Mouse (Mus musculus): ENCODE data around the gene Nfe2l3.

The Nfe2l3 gene

DNA sequence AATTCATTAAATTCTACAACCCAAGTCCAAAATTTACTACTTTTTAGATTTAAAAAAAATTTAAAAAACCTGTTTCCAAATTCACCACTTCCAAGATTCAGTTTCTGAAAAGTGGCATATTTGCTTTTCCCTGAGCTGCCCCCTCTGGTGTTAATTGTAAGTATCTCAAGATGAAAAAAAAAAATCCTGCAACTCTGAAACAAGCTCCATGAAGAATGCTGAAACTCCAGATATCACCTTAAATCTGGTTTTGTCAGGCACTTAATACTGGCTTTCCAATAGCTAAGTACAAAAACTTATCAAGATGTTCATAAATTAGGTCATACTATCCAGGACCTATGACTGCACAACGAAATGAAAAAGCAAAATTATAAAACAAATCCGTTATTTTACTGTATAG, 35.2 kb downstream of the Nfe2l3 start:
- ChIA-PET POLR2A (interaction anchor here (0.7 to 17.3 kb wide), 60 partner anchors 3 to 289 kb away, joined by 3 to 383 read pairs (median 8); partner anchors contain the start of genes Nfe2l3 (in 2 of the 4), Snx10 (in 2 of the 4), Cbx3 (in 1 of the 4) and Hnrnpa2b1 (in 1 of the 4)), CTCF (interaction anchor here in 3 of 4 experiments (0.5 to 2.5 kb wide), 6 partner anchors 38 to 259 kb away, joined by 3 to 10 read pairs (median 4); no protein-coding TSS in a partner anchor)

- CTCF ChIA-PET: interaction anchor here in 3 of 4 experiments (0.8 to 2.5 kb wide), 3 partner anchors 40 to 41 kb away, joined by 3 to 10 read pairs (median 3); no protein-coding TSS in a partner anchor
- POLR2A ChIA-PET: interaction anchor here (0.7 to 17.3 kb wide), 100 partner anchors 7 to 751 kb away, joined by 3 to 383 read pairs (median 6); partner anchors contain the start of genes Skap2 (in 3 of the 4), Snx10 (in 3 of the 4) and Nfe2l3 (in 2 of the 4)
These were observed 36.6 kb downstream of the Nfe2l3 start for GRCm38 (mm10) chr6:51468891-51469561.

GRCm38 (mm10) chr6:51469715-51470310, 37.3 kb downstream of the Nfe2l3 start, which contains the start of gene Hnrnpa2b1:
Gene Hnrnpa2b1 (minus strand): TSS chr6:51469894.
- ChIA-PET POLR2A (interaction anchor here (0.5 to 17.3 kb wide), 88 partner anchors 8 to 750 kb away, joined by 3 to 383 read pairs (median 6); partner anchors contain the start of genes Nfe2l3 (in 4 of the 4), Skap2 (in 3 of the 4) and Snx10 (in 2 of the 4)), CTCF (interaction anchor here (0.6 to 2.5 kb wide), 6 partner anchors 39 to 1361 kb away, joined by 3 to 10 read pairs (median 3); no protein-coding TSS in a partner anchor)

- ChIA-PET CTCF (interaction anchor here (0.5 to 1.3 kb wide), 11 partner anchors 19 to 1361 kb away, joined by 3 to 8 read pairs (median 3); no protein-coding TSS in a partner anchor), POLR2A (interaction anchor here (0.5 to 17.3 kb wide), 102 partner anchors 8 to 542 kb away, joined by 3 to 383 read pairs (median 5); partner anchors contain the start of genes Nfe2l3 (in 4 of the 4), Skap2 (in 2 of the 4) and Snx10 (in 2 of the 4))
These were observed 38.1 kb downstream of the Nfe2l3 start, which contains the start of gene Cbx3 for GRCm38 (mm10) chr6:51470311-51471178. Gene Cbx3 (plus strand): TSS chr6:51470360.

DNA sequence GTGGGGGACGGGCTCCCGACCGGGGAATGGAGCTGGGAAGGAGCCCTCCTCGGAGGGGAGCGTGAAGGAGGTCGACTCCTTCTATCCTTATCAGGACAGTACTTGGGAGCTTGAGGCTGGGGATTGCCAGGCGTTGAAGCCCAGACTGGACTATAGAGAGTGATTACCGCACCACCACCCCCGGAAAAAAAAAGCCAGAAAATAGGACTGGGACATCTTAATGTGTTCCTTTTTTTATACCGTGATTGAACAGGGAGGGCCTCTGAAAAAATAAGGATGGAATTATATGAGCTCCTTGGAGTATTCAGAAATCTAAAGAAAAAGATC, 38.7 kb downstream of the Nfe2l3 start:
- CTCF ChIA-PET: interaction anchor here in 3 of 4 experiments (0.5 to 1.3 kb wide), 7 partner anchors 19 to 121 kb away, joined by 3 to 8 read pairs (median 3); no protein-coding TSS in a partner anchor
- POLR2A ChIA-PET: interaction anchor here (0.6 to 17.3 kb wide), 56 partner anchors 8 to 416 kb away, joined by 3 to 383 read pairs (median 5); partner anchors contain the start of genes Nfe2l3 (in 2 of the 4) and Snx10 (in 1 of the 4)

DNA sequence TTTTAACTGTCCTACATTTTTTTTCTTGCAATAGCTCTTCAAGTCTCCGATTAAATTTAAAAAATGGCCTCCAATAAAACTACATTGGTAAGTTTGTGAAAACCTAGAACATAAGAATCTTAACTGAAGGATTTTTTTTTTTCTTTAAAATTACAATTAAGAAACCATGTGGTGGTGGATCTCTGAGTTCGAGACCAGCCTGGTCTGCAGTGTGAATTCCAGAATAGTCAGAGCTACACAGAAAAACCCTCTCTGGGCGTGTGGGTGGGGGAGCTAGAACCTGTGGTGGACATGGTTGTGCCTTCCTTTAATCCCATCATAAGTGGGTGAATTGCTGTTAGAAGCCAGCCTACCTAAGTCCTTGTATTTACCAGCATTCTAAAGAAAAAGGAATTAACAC, 39.3 kb downstream of the Nfe2l3 start:
- CTCF ChIA-PET: interaction anchor here in 2 of 4 experiments (0.5 to 1.1 kb wide), 4 partner anchors 38 to 751 kb away, joined by 3 to 7 read pairs (median 4); no protein-coding TSS in a partner anchor
- POLR2A ChIA-PET: interaction anchor here (0.6 to 17.3 kb wide), 46 partner anchors 8 to 530 kb away, joined by 3 to 383 read pairs (median 6); partner anchors contain the start of genes Nfe2l3 (in 2 of the 4) and Snx10 (in 1 of the 4)

DNA sequence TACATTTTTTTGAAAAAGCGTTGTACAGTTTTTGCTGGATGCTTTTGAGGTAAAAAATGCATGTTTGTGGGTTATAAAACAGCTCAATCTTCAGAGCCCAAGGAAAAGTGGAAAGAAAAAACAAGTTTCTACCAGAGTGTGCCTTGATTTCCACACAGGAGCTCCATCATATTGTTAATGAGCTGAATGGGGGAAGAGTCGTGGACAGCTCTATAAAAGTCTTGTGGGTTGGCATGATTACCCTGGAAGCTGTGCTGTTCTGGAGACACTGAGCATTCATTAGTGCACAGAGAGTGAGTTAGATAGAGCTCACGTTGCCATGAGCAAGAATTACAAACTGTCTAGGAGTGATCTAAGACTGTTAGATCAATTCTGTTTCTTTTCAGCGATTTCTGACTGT, 39.7 kb downstream of the Nfe2l3 start:
- ChIA-PET POLR2A (interaction anchor here (0.6 to 17.3 kb wide), 36 partner anchors 8 to 530 kb away, joined by 3 to 383 read pairs (median 13); partner anchors contain the start of genes Nfe2l3 (in 2 of the 4) and Snx10 (in 1 of the 4)), CTCF (interaction anchor here in 2 of 4 experiments (0.5 to 1.1 kb wide), 4 partner anchors 37 to 751 kb away, joined by 3 to 7 read pairs (median 4); no protein-coding TSS in a partner anchor)

DNA sequence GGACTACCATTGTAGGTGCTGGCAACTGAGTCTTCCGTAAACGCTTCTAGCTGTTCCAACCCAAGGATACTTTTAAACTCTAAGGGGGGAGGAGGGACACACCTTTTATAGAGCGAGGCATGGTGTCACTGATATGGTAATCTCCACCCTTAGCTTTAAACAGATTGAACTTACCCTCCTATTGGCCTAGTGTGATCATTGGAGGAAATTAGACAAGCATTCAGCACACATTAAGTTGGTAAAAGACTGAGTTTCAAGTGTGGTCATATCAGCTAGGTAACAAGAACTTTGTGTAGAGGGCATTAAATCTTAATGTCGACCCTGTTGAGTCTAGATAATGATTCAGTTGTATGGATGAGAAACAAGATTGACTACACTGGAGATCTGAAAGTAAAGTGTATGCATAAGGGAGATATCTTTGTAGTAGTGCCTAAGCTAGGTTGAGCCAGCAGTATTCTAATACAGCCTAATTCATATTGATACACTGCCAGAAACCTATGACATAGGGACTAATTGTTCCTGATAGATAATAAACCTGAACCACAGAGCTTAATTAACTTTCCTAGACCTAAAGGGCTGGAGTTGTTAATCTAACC, 46.8 kb downstream of the Nfe2l3 start:
- ChIA-PET POLR2A (interaction anchor here in 3 of 4 experiments (0.5 to 5.6 kb wide), 20 partner anchors 9 to 96 kb away, joined by 3 to 142 read pairs (median 6); partner anchors contain the start of genes Cbx3 (in 3 of the 3), Hnrnpa2b1 (in 2 of the 3) and Nfe2l3 (in 1 of the 3)), CTCF (interaction anchor here in 1 of 4 experiments (1.2 kb wide), 1 partner anchor 30 kb away, joined by 4 read pairs; no protein-coding TSS in a partner anchor)

GRCm38 (mm10) chr6:51481548-51481947, 49.1 kb downstream of the Nfe2l3 start:
- ChIA-PET CTCF (interaction anchor here in 2 of 4 experiments (0.8 to 1.5 kb wide), 2 partner anchors 28 kb away, joined by 3 to 4 read pairs; no protein-coding TSS in a partner anchor), POLR2A (interaction anchor here (0.5 to 5.6 kb wide), 16 partner anchors 7 to 121 kb away, joined by 3 to 142 read pairs (median 4); partner anchors contain the start of genes Hnrnpa2b1 (in 4 of the 4) and Cbx3 (in 3 of the 4))

DNA sequence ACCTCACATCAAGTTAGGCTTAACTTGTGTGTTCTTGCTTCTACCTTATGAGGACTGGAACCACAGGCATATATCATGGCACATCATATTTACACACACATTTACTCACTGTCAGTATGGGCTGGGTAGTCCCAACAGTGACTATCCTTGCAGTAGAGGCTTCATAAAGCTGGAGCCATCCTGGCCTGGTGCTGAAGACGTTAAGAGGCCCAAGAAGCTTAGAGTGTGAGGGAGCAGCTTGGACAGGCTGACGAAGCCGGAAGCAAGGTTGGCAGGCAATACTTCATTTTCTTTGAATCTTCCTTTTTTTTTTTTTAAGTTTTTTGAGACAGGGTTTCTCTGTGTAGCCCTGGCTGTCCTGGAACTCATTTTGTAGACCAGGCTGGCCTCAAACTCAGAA, 51.4 kb downstream of the Nfe2l3 start:
- POLR2A ChIA-PET: interaction anchor here (0.7 to 9.2 kb wide), 16 partner anchors 10 to 121 kb away, joined by 3 to 190 read pairs (median 4); partner anchors contain the start of genes Cbx3 (in 3 of the 4) and Hnrnpa2b1 (in 3 of the 4)
- CTCF ChIA-PET: interaction anchor here in 3 of 4 experiments (0.9 to 3.1 kb wide), 6 partner anchors 24 to 277 kb away, joined by 3 to 14 read pairs (median 7); no protein-coding TSS in a partner anchor

GRCm38 (mm10) chr6:51484556-51484955, 52.1 kb downstream of the Nfe2l3 start:
- CTCF ChIA-PET: interaction anchor here (0.6 to 3.1 kb wide), 15 partner anchors 24 to 1603 kb away, joined by 3 to 14 read pairs (median 3); no protein-coding TSS in a partner anchor
- POLR2A ChIA-PET: interaction anchor here (0.7 to 9.2 kb wide), 19 partner anchors 10 to 662 kb away, joined by 3 to 190 read pairs (median 4); partner anchors contain the start of genes Cbx3 (in 3 of the 4) and Hnrnpa2b1 (in 3 of the 4)

DNA sequence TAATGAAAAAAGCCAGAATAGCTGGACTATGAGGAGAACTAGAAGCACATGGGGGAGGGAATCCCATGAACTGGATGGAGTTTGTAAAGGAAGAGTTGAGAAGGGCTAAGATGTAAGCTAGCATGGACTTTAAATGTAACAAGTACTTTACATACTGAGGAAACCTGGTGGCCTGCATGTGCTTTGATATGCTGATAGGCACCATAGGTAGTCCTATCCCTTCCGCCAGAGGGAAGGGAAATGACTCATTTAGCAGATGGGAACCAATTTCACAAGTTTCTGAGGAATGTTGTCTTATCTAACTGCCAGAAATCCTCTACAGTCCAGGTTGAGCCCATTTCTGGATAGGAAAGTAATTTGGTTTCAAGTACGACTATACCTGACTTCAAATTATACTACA, 53.2 kb downstream of the Nfe2l3 start:
- POLR2A ChIA-PET: interaction anchor here (0.7 to 9.2 kb wide), 15 partner anchors 11 to 1107 kb away, joined by 3 to 190 read pairs (median 7); partner anchors contain the start of genes Hnrnpa2b1 (in 3 of the 4) and Cbx3 (in 2 of the 4)
- CTCF ChIA-PET: interaction anchor here in 3 of 4 experiments (1.0 to 3.1 kb wide), 4 partner anchors 23 to 95 kb away, joined by 4 to 14 read pairs (median 7); no protein-coding TSS in a partner anchor

DNA sequence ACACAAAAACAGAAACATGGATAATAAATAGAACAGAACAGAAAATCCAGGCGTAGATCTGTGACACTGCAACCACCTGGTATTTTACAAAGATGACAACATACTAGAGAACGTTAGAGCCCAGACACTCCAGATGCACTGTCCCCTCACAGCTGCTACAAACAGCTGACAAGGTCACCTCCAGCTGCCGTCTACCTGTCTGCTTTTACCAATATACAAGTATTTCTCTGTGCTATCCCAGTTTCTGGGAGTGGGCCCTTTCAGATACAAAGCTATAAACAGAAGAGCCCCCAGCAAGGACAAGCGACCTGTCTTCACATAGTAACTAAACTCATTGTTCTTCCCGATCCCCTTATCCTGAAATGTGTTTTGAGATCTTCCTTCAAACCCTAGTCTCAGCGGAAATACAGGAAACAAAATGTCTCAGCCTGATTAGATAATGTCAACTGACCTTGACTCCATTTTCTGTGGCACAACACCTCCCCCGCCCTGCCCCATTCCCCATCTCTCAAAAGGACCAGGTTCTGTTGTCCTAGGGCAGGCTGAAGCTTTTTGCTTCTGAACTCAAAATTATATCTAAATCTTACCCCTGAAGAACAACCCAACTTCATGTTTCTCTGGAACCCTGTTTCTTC, 53.7 kb downstream of the Nfe2l3 start:
- ChIA-PET POLR2A (interaction anchor here (0.7 to 9.2 kb wide), 18 partner anchors 6 to 1106 kb away, joined by 3 to 190 read pairs (median 6); partner anchors contain the start of genes Hnrnpa2b1 (in 3 of the 4) and Cbx3 (in 2 of the 4)), CTCF (interaction anchor here in 3 of 4 experiments (1.0 to 3.1 kb wide), 4 partner anchors 23 to 94 kb away, joined by 4 to 14 read pairs (median 7); no protein-coding TSS in a partner anchor)

GRCm38 (mm10) chr6:51486731-51487130, 54.3 kb downstream of the Nfe2l3 start:
- ChIA-PET POLR2A (interaction anchor here in 2 of 4 experiments (0.9 to 9.2 kb wide), 14 partner anchors 7 to 57 kb away, joined by 3 to 190 read pairs (median 12); partner anchors contain the start of genes Cbx3 (in 2 of the 2) and Hnrnpa2b1 (in 2 of the 2)), CTCF (interaction anchor here in 1 of 4 experiments (3.1 kb wide), 1 partner anchor 93 kb away, joined by 14 read pairs; no protein-coding TSS in a partner anchor)

GRCm38 (mm10) chr6:51489787-51490186, 57.3 kb downstream of the Nfe2l3 start:
- POLR2A ChIA-PET: interaction anchor here (0.5 to 9.2 kb wide), 30 partner anchors 9 to 1022 kb away, joined by 3 to 190 read pairs (median 4); partner anchors contain the start of genes Hnrnpa2b1 (in 3 of the 4) and Cbx3 (in 2 of the 4)
- CTCF ChIA-PET: interaction anchor here in 3 of 4 experiments (0.7 to 3.6 kb wide), 3 partner anchors 19 to 146 kb away, joined by 5 to 23 read pairs (median 5); no protein-coding TSS in a partner anchor
